Mouse (Mus musculus): ENCODE measurements around the gene Tgm7.

Tgm7 gene

DNA sequence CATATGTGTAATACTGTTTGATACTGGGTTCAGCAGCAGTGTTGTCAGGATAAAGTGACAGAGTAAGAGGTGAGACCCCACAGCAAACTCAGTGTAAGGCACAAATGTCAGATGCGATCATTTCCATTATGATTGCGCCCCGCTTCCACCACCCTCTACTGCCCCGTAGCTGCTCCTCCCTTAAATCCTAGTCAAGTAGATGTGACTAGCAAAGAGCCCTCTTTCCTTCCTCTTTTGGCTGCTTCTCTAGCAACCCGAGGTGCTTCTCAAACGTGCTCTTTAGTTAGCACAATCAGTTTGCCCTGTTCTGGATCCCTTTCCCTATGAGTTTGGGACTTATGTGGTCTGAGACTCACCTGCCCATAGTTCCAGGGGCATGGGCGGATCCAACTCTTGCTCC is 34.8 kb downstream of the Tgm7 start:
- DNase-seq (ENCODE audit: low read depth, low spot score): no peak

GRCm38 (mm10) chr2:121071871-121072270 is 37.7 kb downstream of the Tgm7 start:
- no peak for DNase-seq (ENCODE audit: low read depth, low spot score)

- no peak for DNase-seq (ENCODE audit: low read depth, low spot score)
Observed at GRCm38 (mm10) chr2:121069506-121069905, 40.1 kb downstream of the Tgm7 start.

GRCm38 (mm10) chr2:121067116-121067515 is 42.5 kb downstream of the Tgm7 start:
- DNase-seq (ENCODE audit: low read depth, low spot score): no peak

DNA sequence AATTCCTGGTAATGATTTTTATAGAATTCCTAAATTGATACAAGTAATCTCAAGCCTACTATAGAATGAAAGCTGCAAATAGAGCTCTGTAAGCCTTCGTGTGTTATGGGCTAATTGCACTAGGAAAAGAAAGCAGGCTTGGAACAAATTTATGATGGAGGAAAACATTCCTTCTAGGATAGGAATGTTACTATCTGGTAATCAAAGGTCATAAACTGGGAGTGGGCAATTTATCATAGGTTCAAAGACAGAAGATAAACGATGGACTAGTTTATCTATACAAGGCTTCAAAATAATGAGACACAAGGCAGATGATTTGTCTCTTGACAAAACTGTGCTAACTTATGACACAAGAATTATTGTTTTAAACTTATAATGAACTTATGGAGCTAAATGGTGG is 48.3 kb downstream of the Tgm7 start:
- no peak for DNase-seq (ENCODE audit: low read depth, low spot score)

GRCm38 (mm10) chr2:121057997-121058396 is 51.6 kb downstream of the Tgm7 start:
- no peak for DNase-seq (ENCODE audit: low read depth, low spot score)

DNA sequence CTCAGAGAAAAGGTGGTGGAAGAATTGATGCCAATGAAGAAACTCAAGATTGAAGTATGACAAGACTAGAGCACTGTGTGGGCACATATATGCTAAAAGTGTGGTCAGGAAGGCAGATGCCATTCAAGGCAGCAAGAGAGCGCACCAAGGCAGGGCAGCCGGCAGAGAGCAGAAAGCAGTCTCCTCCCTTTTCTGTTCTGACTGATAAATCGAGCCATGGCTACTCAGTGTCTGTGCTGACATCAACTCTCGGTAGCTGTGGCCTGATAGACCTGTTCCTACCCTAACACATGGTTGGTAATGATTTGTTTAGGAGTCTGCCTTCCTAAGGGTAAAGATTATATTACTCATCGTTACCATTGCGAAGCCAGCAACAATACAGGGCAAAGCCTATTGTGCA is 53.7 kb downstream of the Tgm7 start:
- no peak for DNase-seq (ENCODE audit: low read depth, low spot score)

DNA sequence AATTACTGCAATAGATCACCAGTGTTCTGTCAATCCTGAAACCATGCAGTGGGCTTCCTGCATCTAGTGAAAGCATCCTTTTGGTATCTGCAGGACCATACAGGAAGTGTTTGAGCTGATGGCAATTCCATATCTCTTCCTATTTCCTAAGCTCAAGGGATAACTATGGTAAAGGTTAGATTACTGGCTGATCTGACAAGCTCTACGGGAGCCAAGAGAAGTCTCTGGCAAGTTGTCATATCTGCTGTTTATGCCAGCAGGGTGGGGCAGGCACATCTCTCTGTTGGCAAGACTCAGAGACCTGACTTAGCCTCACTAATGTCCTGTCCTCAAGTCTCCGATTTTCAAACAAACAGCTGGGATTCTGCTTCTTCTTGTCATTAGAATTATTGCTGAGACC is 55.5 kb downstream of the Tgm7 start:
- DNase-seq (ENCODE audit: low read depth, low spot score): no peak

DNA sequence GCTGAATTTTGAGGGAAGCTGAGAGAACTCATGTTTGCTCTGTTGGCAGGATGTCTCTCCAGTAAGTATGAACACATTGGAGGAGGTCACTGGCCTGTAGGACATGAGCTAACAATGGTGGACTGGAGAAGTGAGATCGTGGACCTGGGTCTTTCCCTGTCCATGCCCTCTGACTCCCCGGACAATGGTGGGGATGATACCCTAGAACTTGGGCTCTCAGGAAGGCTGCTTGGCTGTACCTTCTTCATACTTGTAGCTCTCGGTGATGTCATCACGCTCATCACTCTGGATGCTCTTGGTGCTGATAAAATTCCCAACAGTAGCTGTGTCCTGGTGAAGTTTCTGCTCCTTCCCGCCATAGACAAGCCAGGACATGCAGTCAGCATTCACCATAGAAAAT is 57.4 kb downstream of the Tgm7 start:
- no peak for DNase-seq (ENCODE audit: low read depth, low spot score)

GRCm38 (mm10) chr2:121045653-121046052 is 63.9 kb downstream of the Tgm7 start:
- DNase-seq (ENCODE audit: low read depth, low spot score): no peak

All from WW6 (cell line).